Mouse (Mus musculus): Measurements from ENCODE around the gene Dop1b.

GRCm38 (mm10) chr16:93850527-93850926 lies 138.8 kb downstream of the Dop1b start:
- no peak for TF ChIP-seq CHD2 (IDR thresholded peaks at IDR 0.05; ENCODE audit: low read depth, low read length)
- TF ChIP-seq HCFC1 (IDR thresholded peaks at IDR 0.05; ENCODE audit: borderline replicate concordance, insufficient read depth, low read length) = no peak
- TF ChIP-seq ZNF384 (IDR thresholded peaks at IDR 0.05; ENCODE audit: low read depth, low read length) = no peak

All from ES-E14 (cell line).